Mouse (Mus musculus) adipocyte (in vitro differentiated cells): ENCODE results near the gene 1700069L16Rik.

Source experiments
- DNase-seq: peaks from one replicate; pipeline ENCODE4 v3.0.0-alpha.2; 2016; ENCODE audit warnings: low spot score

Gene 1700069L16Rik

GRCm38 (mm10) chr5:113643107-113643848 lies 81.3 kb downstream of the 1700069L16Rik start:
- DNase-seq: no peak
